Mouse (Mus musculus) liver, adult (tissue): Measurements from ENCODE around the gene Hsd17b10.

Experiments used
- GATA4 ChIP-seq: IDR thresholded peaks from 2 replicates; pipeline ENCODE4 v1.6.1; 2014; ENCODE audit warnings: mild to moderate bottlenecking, low read length; ENCODE audit not compliant: insufficient replicate concordance

Hsd17b10 gene

GRCm38 (mm10) chrX:152001737-152002710 is at the start of gene Hsd17b10:
Hsd17b10 (plus strand) TSS chrX:152001845.
- no peak; the same call in 1 of the 2 replicates for TF ChIP-seq GATA4

DNA sequence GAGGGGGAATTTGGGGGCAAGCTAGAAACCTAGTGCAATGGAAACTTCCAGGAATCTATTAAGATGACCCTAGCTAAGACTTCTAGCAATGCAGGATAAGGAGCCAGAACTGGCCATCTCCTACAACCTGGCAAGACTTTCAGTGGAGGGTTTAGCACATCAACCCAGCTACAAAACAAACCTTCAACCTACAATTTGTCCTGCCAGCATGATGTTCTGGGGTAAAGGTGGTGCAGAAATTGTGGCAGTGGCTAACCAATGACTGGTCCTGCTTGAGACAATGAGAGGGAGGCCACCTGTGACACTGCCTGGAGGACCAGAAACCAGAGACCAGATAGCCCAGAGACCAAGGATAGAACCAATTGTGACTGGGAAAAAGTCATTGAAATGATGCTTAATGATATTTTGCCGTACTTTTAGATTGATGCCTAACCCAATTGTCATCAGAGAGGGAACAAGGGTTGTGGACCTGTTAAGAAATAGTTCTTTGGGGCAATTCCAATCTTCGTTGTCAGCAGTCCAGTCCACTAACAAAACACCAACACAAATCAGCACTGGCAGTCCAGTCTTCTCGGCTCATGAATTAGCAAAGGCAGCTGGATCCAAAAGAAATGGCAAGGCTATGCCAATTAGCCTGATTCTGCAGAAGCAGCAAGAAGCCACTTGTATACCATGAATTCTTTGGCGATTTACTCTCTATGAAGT is 2.5 kb upstream of the Hsd17b10 start:
- TF ChIP-seq GATA4, result no peak

DNA sequence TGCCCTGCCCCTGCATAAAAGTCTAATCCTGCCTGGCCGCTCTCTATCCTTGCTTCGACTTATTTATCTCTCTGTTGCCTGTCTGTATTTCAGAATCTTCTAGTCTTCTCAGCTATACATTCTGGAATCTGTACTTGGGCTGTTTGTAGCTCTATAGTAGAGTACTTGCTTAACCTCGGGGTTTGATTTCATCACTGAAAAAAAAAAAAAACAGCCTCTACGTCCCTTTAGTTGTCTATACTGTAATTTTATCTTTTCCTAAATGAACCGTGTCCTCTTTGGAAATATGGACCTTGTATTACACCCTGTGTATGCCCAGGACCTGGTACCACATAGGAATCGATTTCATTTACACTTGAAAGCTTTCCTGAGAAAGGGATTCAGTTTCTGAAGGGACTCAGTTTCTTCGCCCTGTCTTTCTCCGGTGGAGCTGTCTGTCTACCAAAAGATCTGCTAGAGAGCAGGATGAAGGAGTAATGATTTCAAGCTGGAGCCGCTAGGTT is 412 bp upstream of the Hsd17b10 start:
- TF ChIP-seq GATA4, result no peak

GRCm38 (mm10) chrX:152002865-152003264 is 1.2 kb downstream of the Hsd17b10 start:
- no peak for TF ChIP-seq GATA4

DNA sequence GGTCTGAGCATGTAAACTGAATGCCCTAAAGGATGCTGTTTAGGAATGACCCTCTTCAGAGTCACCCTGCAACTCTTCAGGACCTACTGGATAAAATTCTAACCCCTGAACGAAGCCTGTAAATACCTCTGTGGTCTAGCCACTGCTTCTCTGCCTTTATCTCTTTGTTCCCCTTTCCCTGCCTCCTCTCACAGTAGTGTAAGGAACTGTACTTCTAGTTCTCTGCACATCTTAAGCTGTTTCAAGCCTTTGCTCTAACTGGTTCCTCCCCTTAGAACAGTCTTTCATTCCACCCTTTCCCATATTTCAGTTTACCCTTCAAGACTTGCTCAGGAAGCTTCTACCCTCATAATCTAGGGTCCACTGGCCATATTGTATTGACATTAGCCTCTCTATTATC is 6.2 kb downstream of the Hsd17b10 start:
- TF ChIP-seq GATA4, result no peak

DNA sequence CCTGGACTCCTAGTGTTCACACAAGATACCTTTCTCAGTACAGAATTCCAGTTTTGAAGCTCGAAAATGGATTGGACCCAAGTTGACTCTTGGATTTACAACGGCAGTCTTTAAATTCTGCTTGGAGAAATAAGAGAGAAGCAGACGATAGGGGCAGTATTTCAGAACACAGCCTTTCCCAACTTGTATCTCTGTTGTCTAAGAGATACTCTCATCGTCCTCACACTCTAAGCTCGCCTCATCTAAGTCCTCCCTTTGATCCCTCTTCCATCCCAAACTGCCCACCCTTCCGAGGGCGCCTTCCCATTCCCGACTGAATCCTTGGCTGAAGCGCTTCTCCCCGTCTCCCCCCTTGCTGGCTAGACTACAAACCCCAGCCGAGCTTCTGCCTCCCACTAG is 14.1 kb downstream of the Hsd17b10 start:
- no peak for TF ChIP-seq GATA4

DNA sequence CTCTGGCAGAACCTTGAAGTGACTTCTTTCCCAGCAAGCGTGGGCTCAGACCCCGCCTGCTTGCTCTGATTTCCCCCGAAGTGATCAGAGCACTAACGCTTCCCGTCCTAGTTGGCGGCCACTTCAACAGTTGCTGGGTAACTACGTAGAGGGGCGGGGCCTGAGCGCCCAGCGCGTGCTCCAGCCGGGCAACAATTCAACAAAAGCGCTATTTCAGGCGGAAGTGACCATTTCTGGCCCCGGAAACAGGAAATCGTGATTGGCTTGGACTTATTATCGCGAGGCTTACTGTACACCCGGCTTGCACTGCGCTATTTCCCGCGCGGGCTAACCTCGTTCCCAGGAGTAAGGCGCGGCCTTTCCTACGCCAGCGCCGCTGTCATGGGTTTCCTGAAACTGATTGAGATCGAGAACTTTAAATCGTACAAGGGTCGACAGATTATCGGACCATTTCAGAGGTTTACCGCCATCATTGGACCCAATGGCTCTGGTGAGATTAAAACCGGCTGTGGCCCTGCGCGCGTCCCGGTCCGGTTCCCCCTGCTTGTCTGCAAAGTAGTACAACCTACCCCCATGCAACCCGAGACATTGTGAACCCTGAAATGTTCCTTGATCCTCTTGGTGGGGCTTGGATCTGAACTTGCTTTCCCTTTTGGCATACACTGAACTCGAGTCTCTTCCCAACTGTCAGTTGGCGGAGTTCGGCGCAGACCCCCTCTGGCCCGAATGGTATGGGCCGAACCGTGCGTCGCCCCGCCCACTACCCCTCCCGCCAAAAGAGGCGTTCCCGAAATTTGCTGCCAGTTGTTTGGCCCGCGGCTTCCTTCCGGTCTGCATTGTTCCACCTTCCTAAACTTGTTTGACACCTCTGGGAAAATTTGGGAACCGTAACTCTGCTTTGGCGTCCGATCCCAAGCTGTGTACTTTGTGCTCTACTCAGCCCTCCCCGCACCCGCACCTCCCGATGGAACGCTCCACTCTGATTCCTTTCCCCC is 14.8 kb downstream of the Hsd17b10 start, which contains the start of the genes Ribc1 and Smc1a:
Gene Ribc1, minus strand, starts transcription at position 145 of the 995 bp plus-strand sequence.
Gene Smc1a, plus strand, starts transcription at position 278 of the 995 bp plus-strand sequence.
- TF ChIP-seq GATA4, result peak; percentile 22; the same call in 1 of the 2 replicates

DNA sequence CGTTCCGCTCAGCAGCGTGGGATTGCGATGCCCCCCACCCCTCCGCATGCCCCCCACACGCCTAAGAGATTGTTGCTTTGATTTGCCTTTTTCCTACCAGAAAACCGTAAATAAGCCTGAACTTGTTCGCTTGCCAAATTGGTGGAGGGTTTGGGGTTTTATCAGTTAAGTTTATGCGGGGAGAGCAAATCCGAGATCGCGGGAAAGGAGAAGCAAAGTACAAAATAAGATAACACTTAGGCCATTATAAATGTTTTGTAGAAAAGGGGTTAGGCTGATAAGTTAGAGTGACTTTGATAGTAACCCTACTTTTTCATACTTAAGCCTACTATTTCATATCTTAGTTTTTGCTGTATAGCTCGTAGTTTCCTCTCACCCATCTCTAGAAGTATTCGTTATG is 15.5 kb downstream of the Hsd17b10 start:
- TF ChIP-seq GATA4, result no peak

DNA sequence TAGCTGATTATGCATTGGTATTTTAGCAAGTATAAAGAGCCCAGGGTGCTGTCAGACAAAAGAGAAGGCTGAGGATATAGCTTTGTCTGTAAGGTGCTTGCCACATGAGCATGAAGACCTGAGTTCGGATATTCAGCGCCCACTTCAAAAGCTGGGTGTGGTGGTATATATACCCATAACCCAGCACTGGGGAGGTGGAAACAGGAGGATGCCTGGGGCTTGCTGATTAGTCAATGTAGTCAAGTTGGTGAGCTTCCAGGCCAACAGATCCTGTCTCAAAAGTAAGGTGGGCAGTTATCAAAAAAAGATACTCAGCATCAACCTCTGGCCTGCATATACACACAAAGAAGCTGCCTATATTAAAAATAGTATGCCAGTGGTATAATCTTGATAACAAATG is 17.6 kb downstream of the Hsd17b10 start:
- no peak for TF ChIP-seq GATA4

DNA sequence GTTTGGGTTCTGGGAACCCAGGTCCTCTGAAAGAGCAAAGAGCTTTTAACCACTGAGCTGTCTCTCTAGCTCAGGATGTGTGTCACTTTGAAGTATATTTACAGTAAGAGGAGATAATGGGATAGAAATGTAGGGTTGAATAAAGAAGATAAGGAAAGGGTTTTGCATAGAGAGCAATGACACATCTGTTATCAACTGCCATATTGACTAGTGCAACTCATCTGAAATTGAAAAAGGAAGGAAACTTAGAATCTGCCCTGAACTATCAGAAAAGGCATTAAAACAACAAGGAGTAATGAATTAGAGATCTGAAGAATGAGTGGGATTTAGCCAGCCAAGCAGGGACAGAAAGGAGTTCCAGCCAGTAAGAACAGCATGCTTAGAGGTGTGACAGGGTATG is 38.2 kb downstream of the Hsd17b10 start:
- no peak for TF ChIP-seq GATA4

- no peak for TF ChIP-seq GATA4
These were observed 45.6 kb downstream of the Hsd17b10 start for GRCm38 (mm10) chrX:152047230-152047629.

GRCm38 (mm10) chrX:152052546-152052945 is 50.9 kb downstream of the Hsd17b10 start:
- TF ChIP-seq GATA4, result no peak
